Mouse (Mus musculus) macrophage (primary cell): Measurements from ENCODE around the gene Mast1. TPM values are rescaled to one million over a fixed set of nuclear protein-coding genes. Genes with fewer than 3 reads are reported as not detected.
A peak's percentile ranks its signal among the peaks of the same experiment; 100 is the strongest.

Experiments
- H3K27ac ChIP-seq: fragments of 350-480 bp; formaldehyde crosslinking; 2 replicates; pipeline ENCODE4 v1.9.0; 2021
- H3K36me3 ChIP-seq: fragments of 350-480 bp; formaldehyde crosslinking; 2 replicates; pipeline ENCODE4 v1.9.0; 2021; ENCODE audit errors: inconsistent target
- H3K4me3 ChIP-seq: fragments of 350-480 bp; formaldehyde crosslinking; 2 replicates; pipeline ENCODE4 v1.9.0; 2021; ENCODE audit errors: inconsistent target
- H3K79me2 ChIP-seq: fragments of 350-480 bp; formaldehyde crosslinking; 2 replicates; pipeline ENCODE4 v1.9.0; 2021; ENCODE audit errors: inconsistent target
- WGBS: methylation state at CpG from one replicate; pipeline ENCODE4 v1.1.7; 2026; ENCODE audit warnings: inconsistent platforms; ENCODE audit not compliant: missing documents; 5-methylcytosine and 5-hydroxymethylcytosine counted together
- polyA plus RNA-seq: library from polyadenylated mRNA; stranded (reverse); fragments of 250-400 nt; gene quantifications from 3 replicates; pipeline ENCODE4 v1.2.4, GENCODE M21; 2018; ENCODE audit warnings: inconsistent platforms

The Mast1 gene
- polyA plus RNA-seq, 1 experiment from 2014 or later: 0.06 TPM

DNA sequence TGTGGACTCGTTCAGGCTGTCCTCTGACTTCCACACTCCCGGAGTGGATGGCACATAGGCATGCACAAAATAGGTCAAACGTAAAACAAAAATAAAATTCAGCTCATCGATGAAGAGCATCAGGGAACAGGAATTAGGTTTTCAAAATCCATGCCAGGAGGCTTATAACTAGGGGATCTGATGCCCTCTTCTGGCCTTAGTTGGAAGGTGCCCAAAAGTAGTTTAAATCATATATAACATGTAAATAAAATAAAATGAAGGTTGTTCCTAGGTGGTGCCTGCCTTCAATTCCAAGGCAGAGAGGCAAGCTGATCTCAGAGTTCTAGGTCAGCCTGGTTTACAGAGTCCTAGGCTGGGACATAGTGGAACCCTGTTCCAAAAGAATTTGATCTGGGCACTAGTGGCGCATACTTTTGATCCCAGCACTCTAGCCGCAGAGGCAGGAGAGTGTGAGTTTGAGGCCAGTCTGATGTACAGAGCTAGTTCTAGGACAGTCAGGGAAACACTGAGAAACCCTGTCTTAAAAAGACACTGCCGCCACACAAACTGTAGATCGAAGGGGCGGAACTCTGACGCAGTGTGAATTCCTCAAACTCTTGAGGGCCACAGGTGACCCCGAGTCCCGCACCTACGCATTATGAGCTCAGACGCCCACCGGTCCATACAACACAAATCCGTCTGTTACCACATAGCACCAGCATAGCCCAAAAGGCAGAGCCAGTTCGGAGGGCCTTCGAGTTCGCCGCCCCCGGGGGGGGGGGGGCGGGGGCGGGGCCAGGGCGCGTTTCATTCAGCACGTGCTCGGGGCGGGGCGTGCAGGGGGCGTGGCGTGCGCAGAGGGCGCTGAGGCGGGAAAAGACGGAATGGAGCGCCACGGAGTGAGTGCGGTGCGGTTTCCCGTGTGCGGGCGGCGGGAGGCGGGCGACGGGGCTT, 65.5 kb downstream of the Mast1 start, which contains the start of gene Syce2:
Gene Syce2 (plus strand): TSS at position 736 of the 933 bp plus-strand sequence.
- Histone ChIP-seq H3K36me3 (peaks cover 27% of the 10 kb centered on the region), H3K79me2 (no peaks in the 10 kb centered on the region), H3K27ac (peak within 1 kb of the TSS; percentile 15; the same call in 1 of the 2 replicates), H3K4me3 (peak within 1 kb of the TSS; percentile 27)
- 4% methylated on average over 39 of the region's 46 CpGs for WGBS

Other genes with a start within 250 kb of the Mast1 start
- 42.2 to 61.4 TPM (median 49.6 TPM) in 3 replicates for gene Nacc1, start 249.5 kb downstream of the Mast1 start, polyA plus RNA-seq
- 38.2 to 65.7 TPM (median 48.7 TPM) in 3 replicates for gene Lyl1, start 235.9 kb downstream of the Mast1 start, polyA plus RNA-seq
- not detected in 3 replicates for gene G430095P16Rik, start 214.4 kb downstream of the Mast1 start, polyA plus RNA-seq
- 3.6 to 6.9 TPM (median 4.3 TPM) in 3 replicates for gene Nfix, start 137.0 kb downstream of the Mast1 start, polyA plus RNA-seq
- gene Dand5, start 114.5 kb downstream of the Mast1 start, polyA plus RNA-seq: 1.2 to 3.3 TPM (median 2.9 TPM) in 3 replicates
- 5.8 to 13.9 TPM (median 8.6 TPM) in 3 replicates for gene Gadd45gip1, start 105.8 kb downstream of the Mast1 start, polyA plus RNA-seq
- 49.2 to 87.2 TPM (median 79.3 TPM) in 3 replicates for gene Rad23a, start 96.7 kb downstream of the Mast1 start, polyA plus RNA-seq
- 836 to 3,382 TPM (median 1,154 TPM) in 3 replicates for gene Calr, start 90.4 kb downstream of the Mast1 start, polyA plus RNA-seq
- gene Farsa, start 80.4 kb downstream of the Mast1 start, polyA plus RNA-seq: 24.5 to 43.1 TPM (median 29.5 TPM) in 3 replicates
- gene Syce2, start 65.2 kb downstream of the Mast1 start, polyA plus RNA-seq: 7.0 to 30.9 TPM (median 18.1 TPM) in 3 replicates
- gene Gcdh, start 43.4 kb downstream of the Mast1 start, polyA plus RNA-seq: 11.1 to 13.7 TPM (median 12.0 TPM) in 3 replicates
- gene Klf1, start 35.4 kb downstream of the Mast1 start, polyA plus RNA-seq: 0.09 TPM in 1 of 3 replicates, not detected in the others
- 160 to 211 TPM (median 178 TPM) in 3 replicates for gene Dnase2a, start 28.8 kb downstream of the Mast1 start, polyA plus RNA-seq
- gene Rtbdn, start 9.6 kb upstream of the Mast1 start, polyA plus RNA-seq: not detected in 3 replicates
- gene Gm49661, start 32.1 kb upstream of the Mast1 start, polyA plus RNA-seq: not detected in 3 replicates
- gene Prdx2, start 32.2 kb upstream of the Mast1 start, polyA plus RNA-seq: 77.7 to 148 TPM (median 146 TPM) in 3 replicates
- gene Rnaseh2a, start 32.4 kb upstream of the Mast1 start, polyA plus RNA-seq: 15.9 to 39.3 TPM (median 26.2 TPM) in 3 replicates
- gene Junb, start 41.4 kb upstream of the Mast1 start, polyA plus RNA-seq: 26.1 to 86.4 TPM (median 61.3 TPM) in 3 replicates
- 4.9 to 10.9 TPM (median 6.1 TPM) in 3 replicates for gene Hook2, start 53.2 kb upstream of the Mast1 start, polyA plus RNA-seq
- not detected in 3 replicates for gene Best2, start 77.2 kb upstream of the Mast1 start, polyA plus RNA-seq
- 120 to 138 TPM (median 122 TPM) in 3 replicates for gene Asna1, start 87.9 kb upstream of the Mast1 start, polyA plus RNA-seq
- 143 to 170 TPM (median 168 TPM) in 3 replicates for gene Trir, start 89.5 kb upstream of the Mast1 start, polyA plus RNA-seq
- gene Tnpo2, start 99.6 kb upstream of the Mast1 start, polyA plus RNA-seq: 14.1 to 30.6 TPM (median 26.6 TPM) in 3 replicates
- gene Fbxw9, start 122.7 kb upstream of the Mast1 start, polyA plus RNA-seq: 4.8 to 12.5 TPM (median 8.4 TPM) in 3 replicates
- gene Gm5741, start 130.6 kb upstream of the Mast1 start, polyA plus RNA-seq: not detected in 3 replicates
- 28.6 to 47.4 TPM (median 37.1 TPM) in 3 replicates for gene Dhps, start 134.4 kb upstream of the Mast1 start, polyA plus RNA-seq
- gene Wdr83os, start 143.4 kb upstream of the Mast1 start, polyA plus RNA-seq: 66.3 to 79.6 TPM (median 68.7 TPM) in 3 replicates
- gene Wdr83, start 143.9 kb upstream of the Mast1 start, polyA plus RNA-seq: 13.5 to 19.5 TPM (median 15.7 TPM) in 3 replicates
- 375 to 585 TPM (median 491 TPM) in 3 replicates for gene Man2b1, start 145.9 kb upstream of the Mast1 start, polyA plus RNA-seq
- gene Zfp791, start 185.7 kb upstream of the Mast1 start, polyA plus RNA-seq: 1.2 to 2.6 TPM (median 1.4 TPM) in 3 replicates
- not detected in 3 replicates for gene Cks1brt, start 214.6 kb upstream of the Mast1 start, polyA plus RNA-seq